Mouse (Mus musculus) ES-CJ7 (cell line): ENCODE measurements around the gene Klf2.

ENCODE experiments used
- DNase-seq: peaks from one replicate; pipeline ENCODE4 v3.0.0; 2011; ENCODE audit warnings: low read depth, low spot score

The Klf2 gene

GRCm38 (mm10) chr8:72305210-72305905 lies 13.5 kb upstream of the Klf2 start, which contains the start of gene Gm10282:
Gene Gm10282 (minus strand): TSS chr8:72305260.
- no peak for DNase-seq

GRCm38 (mm10) chr8:72306913-72307312 lies 11.9 kb upstream of the Klf2 start:
- DNase-seq = no peak

GRCm38 (mm10) chr8:72308276-72308675 lies 10.6 kb upstream of the Klf2 start:
- no peak for DNase-seq

- peak; percentile 90 for DNase-seq
Observed at GRCm38 (mm10) chr8:72310849-72311506, 7.9 kb upstream of the Klf2 start.

- no peak for DNase-seq
Observed at GRCm38 (mm10) chr8:72312926-72313518, 5.8 kb upstream of the Klf2 start.

GRCm38 (mm10) chr8:72316053-72316695 lies 2.7 kb upstream of the Klf2 start:
- DNase-seq = peak; percentile 99

GRCm38 (mm10) chr8:72317741-72318301 lies 1.0 kb upstream of the Klf2 start:
- DNase-seq = peak; percentile 67

- DNase-seq = no peak
Observed at GRCm38 (mm10) chr8:72319397-72319796, 564 bp downstream of the Klf2 start.

- DNase-seq = no peak
Observed at GRCm38 (mm10) chr8:72319921-72320802, 1.3 kb downstream of the Klf2 start.

GRCm38 (mm10) chr8:72320803-72321583 lies 2.2 kb downstream of the Klf2 start:
- no peak for DNase-seq

- DNase-seq = peak; percentile 24
Observed at GRCm38 (mm10) chr8:72321635-72322441, 3.0 kb downstream of the Klf2 start.

- DNase-seq = no peak
Observed at GRCm38 (mm10) chr8:72322471-72322889, 3.6 kb downstream of the Klf2 start.

- DNase-seq = peak; percentile 49
Observed at GRCm38 (mm10) chr8:72323131-72323725, 4.4 kb downstream of the Klf2 start.

GRCm38 (mm10) chr8:72324036-72324706 lies 5.3 kb downstream of the Klf2 start:
- peak; percentile 55 for DNase-seq

GRCm38 (mm10) chr8:72324708-72325107 lies 5.9 kb downstream of the Klf2 start:
- DNase-seq = peak; percentile 35

- peak; percentile 58 for DNase-seq
Observed at GRCm38 (mm10) chr8:72329116-72329515, 10.3 kb downstream of the Klf2 start.

GRCm38 (mm10) chr8:72330806-72331516 lies 12.1 kb downstream of the Klf2 start:
- peak; percentile 29 for DNase-seq

- no peak for DNase-seq
Observed at GRCm38 (mm10) chr8:72331631-72332030, 12.8 kb downstream of the Klf2 start.
